Mouse (Mus musculus) induced T-regulatory cell, adult 2 months (primary cell): ENCODE data around the gene Atf7ip.
"Not testable (repeated sequence)": the region's sequence is repeated elsewhere in the genome, so short reads cannot be mapped to it uniquely, and the experiment has no call there.

Source experiments
- DNase-seq: peaks from one replicate; pipeline ENCODE4 v3.0.0-alpha.2; 2012; ENCODE audit warnings: low read depth

Gene Atf7ip

DNA sequence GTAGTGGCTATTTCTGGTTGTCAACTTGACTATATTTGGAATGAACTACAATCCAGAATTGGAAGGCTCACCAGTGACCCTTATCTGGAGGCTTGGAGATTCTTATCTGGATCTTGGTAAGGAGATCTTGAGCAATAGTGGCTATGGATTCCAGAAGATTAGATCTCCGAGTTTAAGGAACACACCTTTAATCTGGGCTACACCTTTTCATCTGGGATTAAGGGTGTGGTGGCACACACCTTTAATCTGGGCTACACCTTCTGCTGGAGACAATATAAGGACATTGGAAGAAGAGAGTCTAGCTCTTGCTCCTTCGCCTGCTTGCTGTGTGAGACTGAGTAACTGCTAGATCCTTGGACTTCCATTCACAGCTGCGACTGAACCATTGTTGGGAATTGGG lies at the start of gene Atf7ip:
TSS of gene Atf7ip (plus strand) at position 301 of the 400 bp plus-strand sequence.
- DNase-seq, result not testable (repeated sequence)

DNA sequence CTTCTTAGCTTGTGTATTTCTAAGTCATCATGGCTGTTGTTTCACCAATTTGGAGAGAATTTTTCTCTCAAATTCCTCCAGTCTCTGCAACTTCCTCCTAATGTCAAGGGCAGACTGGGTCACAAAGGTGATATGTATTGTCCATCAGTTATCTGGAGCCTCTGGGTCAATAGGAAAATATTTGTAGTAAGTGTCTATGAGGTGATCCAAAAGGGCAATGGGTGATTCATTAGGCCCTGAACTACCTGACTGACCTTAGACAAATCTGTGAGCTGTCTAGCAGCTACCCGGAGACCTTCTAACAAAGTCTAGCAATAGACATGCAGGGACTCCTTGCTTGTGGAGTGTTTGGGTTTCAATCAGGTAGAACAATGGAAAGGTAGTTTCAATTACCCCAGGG lies 49.7 kb upstream of the Atf7ip start:
- no peak for DNase-seq

DNA sequence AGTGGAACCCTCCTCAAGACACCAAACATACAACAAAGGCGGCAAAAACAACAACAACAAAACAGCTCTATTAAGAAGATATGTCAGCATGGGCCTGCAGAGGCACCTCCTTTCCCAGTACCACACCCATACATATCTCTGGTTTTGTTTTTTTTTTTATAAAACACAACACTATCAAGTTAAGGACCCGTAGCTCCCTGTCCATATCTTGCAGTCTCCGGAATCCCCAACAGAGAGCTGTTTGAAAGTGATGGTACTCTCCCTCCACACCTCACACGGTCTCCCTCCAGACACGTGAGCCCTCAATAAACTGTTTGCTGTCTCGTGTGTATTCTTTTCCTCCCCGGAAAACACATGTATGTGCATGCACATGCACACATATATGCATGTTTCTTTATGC lies 46.8 kb upstream of the Atf7ip start:
- no peak for DNase-seq

DNA sequence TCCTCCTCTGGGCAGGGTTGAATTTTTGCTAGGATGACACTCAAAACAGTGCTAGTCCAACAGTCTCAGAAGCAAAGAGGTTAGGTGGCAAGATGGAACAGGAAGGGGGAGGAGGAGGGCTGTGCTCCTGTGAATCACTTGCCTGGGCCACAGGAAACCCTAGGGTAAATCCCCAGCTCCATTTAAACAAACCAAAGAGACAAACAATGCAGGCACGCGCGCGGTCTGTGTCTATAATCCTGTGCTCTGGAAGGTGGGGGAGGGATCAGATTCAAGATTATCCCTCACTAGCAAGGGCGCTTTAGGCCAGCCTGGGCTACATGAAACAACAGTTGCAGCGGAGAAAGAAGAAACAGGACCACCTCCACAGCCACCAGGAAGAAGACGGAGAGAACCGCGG lies 42.5 kb upstream of the Atf7ip start:
- peak; percentile 90 for DNase-seq

DNA sequence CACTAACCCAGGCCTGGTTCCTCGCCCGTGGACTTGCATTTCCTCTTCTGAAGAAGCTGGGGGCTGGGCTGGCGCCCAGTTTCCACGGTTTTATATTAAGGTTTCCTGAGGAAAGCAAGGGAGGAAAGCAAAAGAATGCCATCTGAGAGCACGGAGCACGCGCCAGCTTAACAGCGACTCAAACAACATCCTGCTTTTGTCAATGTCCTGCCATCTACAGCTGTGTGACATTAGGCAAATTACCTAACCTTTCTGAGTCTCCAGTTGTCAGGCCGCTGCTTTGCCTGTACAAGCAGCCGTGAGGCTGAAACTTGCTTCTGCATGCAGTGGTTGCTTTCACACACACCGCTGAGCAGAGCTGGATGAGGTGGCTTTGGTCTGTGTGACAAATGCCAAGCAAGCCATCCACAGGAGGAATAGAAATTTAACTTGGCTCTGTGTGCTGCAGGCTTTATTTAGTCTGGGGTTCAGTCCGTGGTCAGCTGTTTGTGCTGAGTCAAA lies 41.8 kb upstream of the Atf7ip start:
- DNase-seq, result peak; percentile 75

DNA sequence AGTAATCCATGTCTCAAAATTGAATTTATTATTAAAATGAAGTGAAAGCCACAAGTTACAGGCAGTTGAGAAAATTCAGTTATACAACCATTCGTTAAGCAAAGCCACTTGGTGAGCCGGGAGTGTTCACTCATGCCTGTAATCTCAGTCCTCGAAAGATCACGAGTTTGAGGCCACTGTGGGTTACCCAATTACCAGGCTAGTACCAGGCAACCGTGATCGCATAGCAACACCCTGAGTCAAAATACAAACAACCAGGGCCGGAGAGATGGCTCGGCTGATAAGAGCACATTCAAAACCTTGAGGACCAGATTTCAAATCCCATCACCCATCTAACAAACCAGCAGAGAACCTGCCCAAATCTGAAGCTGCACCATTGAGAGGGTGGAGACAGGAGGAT lies 40.9 kb upstream of the Atf7ip start:
- DNase-seq, result peak; percentile 83

DNA sequence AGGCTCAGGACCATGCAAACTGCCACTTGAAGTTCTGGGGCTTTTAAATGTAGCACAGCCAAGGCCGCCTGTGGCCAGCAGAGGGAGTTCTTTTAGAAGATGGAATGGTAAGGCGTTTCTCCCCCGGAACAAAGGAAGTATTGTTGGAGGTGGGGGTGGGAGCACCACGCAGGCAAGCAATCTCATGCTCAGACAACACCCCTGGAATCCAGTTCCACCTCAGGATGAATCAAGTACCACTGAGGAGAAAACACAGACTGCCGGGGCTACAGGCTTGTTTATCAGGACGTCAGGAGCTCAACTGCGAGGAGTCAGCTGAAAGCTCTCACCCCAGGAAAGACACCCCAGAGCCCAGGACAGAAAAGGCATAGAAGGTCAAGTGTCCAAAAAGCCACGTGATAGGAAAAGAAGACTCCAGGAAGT lies 40.0 kb upstream of the Atf7ip start:
- peak; percentile 67 for DNase-seq

DNA sequence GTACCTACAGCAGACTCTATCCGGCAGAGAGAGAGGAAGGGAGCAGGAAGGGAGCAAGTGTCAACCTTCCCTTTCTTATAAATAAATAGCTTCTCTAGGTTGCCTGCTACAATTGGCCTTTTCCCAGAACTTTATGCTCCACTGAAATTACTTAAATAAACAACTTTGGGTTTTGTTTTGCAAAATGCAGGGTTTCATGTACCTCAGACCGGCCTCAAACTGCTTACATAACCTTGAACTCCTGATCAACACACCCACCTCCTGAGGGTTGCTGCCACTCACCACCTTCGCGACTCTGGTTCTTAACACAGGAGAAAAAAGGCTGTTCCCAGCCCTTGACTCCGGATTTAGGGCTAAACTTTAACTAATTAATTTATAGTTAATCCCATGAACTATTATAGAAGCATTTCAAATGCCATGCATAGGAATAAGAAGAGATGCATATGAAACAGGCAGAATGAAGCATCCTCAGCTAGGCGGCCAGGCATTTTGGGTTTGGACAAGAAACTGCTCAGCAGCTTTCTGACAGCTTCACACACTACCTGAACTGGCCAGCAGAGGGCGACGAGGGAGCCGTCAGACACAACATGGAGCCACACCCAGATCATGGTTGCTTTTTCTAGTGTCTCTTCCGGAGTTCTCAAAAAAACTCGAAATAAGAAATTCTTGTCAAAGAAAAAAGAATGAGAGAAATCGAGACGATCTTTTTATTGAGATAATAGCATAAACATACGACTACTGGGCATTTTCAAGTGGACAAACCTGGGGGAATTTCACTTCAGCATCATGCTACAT lies 38.8 kb upstream of the Atf7ip start:
- peak; percentile 74 for DNase-seq

DNA sequence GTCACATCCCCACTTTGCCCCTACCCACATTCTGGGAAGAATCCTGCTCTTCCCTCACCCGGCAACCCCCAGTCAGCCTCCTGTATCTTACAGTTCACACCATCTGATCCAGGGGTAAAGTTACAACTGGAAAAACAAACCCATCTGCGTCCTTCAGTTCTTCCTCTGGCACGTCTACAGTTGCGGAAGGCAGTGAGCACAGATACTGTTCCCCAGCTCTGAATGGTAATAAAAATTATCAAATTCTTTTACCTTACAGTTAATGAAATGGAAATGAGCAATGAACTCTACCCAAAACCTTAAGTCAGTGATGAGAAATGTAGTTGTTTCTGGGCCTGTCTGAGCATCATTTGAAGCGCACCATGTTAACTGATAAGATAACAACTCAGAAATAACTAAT lies 38.1 kb upstream of the Atf7ip start:
- DNase-seq, result peak; percentile 33

DNA sequence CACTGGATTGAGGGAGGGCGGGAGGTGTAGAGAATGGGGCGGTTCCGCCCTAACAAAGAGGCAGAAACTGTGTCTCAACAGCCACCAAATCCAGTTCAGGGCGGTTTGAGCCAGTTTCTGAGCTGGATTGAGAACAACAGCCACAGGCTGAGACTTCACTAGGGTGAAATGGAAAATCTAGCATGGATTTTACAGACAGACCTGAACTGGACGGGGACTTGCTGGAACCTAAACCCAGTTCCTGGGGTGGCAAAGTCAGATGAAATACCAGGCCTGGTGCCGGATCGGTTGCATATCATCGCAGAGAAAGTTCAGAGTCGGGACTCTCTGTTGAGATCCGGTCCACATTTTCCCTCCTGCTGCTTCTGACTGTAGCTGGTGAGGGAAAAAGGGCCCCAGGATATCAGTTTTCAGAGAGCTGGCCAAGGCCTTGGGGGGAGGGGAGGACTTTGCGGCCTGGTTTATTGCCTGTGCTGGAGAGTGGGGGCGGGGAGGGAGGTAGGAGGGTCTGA lies 37.5 kb upstream of the Atf7ip start:
- peak; percentile 82 for DNase-seq

DNA sequence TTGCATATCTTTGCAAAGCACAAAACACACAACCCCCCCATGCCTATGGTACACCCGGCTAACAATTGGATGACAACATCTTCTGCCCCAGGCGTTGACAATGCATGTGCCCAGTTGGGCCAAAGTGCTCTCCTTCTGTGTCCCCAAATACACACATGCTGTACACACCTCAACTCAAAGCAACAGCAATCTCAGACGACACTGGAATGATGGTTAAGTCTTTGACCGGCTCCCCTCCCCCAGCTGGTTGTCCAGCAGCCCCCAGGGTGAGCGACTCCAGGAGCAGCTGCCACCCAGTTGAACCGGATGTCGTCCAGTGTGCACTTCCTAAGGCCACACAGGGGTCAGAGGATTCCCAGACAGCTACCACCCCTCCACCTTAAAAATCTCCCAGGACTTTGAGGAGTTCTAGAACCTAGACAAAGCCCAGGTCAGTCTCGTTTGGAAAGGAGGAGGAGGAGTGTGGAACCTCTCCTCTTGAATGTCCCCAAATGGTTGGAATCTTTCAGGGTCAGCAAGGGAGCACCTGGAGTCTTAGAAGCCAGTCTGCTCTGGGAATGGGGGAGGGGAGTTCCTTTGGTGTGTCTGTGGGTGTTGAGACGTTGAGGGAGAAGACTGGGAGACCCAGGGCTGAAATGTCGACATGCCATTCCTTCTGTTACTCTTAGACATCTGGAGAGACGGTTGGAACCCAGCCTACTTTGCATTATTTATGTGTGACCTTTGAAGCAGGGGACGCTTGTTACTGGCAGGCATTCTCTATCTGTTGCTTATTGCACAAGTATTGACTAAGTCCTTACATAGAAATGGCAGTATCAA lies 36.8 kb upstream of the Atf7ip start:
- DNase-seq, result no peak

DNA sequence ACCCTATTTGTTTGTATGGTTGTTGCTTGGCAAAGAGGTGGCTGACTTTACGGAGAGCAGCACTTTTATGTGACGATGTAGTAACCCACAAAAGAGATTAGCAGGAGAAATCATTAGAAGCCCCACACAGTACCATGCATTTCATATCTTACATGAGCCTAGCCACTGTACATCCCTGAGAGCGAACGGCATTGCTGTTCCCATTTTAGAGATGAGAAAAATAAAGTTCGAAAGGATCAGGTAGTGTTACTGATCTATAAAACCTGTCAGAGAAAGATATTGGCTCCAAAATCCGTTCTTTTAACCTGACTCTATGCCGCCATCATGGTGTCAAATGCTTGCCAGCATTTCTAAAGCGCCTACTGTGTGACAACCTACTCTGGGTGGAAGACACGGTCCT lies 36.2 kb upstream of the Atf7ip start:
- DNase-seq, result peak; percentile 18

DNA sequence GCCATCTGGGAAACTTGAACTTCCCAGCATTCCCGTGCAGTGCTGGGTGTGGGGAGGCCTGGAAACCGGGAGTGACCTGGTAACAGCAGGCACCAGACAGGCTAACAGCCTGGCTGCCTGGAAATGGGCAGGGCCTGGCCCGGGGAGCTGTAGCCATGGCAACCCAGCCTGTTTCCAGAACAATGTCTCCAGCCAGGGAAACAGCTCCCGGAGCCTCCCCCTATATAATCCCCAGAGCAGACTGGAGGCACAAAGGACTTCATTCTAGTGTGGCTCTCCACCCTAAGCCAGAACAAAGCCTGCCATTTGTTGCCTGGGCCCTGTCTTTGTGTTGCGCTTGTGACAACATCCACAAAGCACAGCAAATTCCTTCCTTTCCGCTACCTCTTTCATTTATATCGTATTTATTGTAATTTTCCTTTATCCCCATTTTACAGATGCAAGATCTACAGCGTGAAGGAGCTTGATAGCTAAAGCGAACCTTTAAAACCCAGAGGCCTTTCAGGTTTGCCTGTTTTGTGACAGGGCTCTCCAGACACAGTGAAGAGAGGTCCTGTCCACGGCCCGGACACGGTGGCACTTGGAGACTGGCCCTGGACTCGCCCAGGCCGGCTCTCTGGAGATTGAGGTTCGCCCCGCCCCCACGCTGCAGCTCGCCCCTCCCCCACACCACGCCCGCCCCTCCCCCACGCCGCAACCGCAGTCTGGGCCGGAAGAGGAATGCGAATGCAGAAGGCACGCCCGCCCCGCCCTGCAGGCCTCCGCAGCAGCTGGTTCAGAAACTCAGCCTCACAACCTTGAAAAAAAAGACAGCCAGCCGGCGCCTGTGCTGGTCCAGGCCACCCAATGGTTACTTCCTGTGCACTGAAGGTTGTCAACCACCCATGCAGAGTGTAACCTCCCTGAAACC lies 35.4 kb upstream of the Atf7ip start:
- peak; percentile 72 for DNase-seq

DNA sequence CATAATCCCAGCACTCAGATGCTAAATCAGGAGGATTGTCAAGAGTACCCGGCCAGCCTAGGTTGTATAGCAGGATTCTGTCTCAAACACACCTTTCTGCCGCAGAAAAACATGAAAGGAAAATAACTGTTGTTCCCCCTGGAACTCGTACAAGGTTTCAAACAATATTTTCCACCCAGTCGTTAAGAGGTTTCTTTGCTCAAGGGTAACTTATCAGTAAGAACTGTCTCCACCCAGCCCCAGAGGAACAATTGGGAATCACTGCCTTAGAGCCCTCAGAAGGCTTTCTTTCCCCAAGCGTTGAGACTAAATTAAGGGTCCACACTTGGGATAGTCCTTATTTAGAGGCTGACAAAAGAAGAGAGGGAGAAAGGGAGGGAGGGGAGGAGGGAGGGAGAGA lies 34.4 kb upstream of the Atf7ip start:
- DNase-seq, result peak; percentile 55

DNA sequence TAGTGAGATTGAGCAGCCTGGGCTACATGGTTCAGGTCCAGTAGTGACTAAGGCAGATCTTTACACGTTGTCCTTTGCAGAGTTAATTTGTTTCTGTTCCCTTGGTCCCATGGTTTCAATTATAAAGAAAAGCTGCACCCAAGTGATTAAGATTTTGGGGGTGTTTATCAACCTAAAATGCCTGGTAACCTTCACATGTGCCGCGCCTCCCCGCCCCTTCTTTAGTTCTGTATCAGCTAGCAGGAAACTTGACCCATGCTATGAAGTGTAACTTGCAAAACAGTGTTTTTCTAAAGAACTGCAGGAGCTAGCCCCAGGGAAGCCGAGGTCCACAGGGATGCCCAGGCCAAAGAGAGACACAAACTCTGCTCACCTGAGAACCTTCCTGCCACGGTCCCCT lies 33.2 kb upstream of the Atf7ip start:
- no peak for DNase-seq

DNA sequence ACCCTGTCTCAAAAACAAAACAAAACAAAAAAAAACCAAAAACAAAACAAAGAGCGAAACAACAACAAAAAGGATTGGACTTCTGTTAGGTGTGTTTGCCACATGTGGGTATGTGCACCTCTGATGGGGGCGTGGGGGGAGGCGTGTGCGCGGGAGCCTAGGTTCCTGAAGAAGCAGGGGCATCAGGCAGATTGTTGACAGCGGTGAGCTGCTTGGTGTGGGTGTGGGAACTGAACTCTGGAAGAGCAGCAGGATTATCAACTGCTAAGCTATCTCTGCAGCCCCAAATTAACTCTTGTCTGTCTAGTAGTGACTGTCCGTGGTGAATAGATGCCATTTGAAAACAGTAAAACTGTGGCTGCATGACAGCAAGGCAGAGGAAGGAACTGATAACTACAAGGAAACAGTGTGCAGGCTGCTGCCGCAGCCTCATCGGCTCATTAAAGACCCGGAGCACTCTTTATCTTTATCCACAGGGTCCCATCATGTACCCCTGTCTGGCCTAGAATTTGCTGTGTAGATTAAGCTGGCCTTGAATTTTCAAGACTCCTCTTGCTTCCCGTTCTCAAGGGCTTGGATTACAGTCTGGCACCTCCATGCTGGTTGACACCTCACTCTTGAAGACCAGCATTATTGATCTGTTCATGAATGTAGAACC lies 32.4 kb upstream of the Atf7ip start:
- DNase-seq, result peak; percentile 31

DNA sequence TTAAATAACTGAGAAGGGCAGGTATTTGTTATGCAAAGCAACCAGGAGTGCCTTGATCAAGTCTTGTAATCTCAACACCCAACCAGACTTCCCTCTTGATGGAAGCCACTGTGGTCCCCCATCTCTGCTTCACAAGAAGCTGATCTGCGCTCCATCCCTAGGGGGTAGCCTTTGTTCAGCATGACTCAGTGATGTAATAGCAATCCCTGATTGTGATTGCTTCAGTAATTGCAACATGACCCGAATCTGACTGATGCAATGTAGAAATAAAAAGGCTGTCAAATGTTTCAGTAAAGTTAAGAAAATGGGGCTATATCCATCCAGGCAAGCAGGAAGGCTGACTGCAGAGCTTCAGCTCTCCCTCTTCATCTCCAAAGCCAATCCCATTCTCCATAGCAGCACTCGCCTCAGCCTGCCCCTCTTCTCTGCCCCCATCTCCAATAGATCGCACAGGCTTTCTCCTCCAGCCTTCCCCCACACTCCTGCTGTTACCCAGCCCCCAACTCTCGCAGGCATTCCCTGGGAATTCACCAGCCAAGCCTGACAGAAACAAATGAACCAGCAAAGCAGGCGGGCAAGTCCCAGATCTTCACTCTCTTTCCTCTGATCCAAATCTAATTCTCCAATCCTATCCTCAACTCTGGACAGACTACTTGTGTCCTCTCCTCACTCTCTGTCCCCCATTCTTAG lies 30.7 kb upstream of the Atf7ip start:
- DNase-seq, result no peak

DNA sequence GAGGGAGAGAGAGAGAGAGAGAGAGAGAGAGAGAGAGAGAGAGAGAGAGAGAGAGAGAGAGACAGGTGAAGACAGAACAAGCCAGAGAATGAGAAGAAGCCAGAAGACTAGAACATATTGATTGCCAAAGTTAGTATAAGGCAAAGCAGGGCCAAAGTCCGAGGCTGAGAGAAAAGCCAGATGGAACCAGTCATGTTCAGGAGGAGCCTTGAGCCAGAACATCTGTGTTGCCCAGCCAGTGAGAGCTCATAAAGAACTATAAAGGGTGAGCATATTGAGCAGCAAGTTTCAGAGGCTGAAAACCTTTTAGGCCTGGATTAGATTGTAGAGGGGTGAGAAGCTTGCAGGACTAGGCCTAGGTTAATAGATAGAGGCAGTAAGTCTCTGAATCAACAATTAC lies 28.1 kb upstream of the Atf7ip start:
- DNase-seq, result no peak

DNA sequence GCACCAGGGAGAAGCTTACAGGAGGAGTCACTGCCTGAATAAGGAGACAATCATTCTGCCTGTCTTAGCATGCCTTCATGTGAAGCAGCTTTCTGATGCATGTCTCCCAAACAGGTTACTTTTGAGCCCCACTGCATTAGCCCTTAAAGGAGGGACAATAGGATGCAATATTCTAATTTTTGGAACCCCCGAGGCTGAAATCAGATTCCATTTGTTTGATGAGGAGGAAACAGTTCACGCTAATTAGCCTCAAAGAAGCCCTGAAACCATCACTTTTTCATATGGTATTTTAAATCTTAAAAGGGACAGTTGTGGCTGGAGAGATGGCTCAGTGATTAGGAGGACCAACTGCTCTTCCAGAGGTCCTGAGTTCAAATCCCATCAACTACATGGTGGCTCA lies 22.4 kb upstream of the Atf7ip start:
- no peak for DNase-seq

DNA sequence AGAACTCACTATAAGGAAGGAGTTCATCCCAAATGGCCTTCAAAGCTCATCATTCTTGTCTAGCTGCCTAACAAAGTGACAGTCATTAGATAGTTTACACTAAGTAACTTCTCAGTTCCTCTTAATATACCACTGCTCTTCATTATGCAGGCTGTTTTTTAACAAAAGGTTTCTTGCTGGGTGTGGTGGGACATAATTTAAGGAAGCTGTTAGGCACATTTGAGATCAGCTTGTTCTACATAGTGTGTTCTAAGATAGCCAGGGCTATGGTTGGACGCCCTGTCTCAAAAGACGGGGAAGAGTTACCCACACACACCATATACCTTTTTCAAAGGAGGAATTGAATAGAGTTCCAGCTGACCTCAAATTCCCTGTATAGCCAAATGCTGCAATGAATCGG lies 21.9 kb upstream of the Atf7ip start:
- DNase-seq, result no peak

DNA sequence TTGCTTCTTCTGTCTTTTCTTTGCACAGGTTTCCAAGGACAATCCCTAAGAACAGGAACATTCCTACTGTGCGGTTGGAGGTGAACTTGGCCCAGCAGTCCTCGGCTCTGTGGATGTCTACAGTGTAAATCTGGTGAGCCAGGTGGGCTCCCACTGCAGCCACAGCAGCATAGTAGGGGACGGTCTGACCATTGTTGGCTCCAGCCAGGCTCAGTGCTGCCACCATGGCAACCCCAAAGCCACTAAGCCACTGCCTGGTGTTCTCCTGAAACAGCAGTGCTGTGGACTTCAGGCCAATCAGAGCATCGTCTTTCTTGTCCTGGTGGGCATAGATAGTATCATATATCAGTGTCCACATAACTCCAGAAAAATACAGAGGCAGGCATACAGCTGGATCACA lies 19.8 kb upstream of the Atf7ip start:
- no peak for DNase-seq
